Mouse (Mus musculus) cerebellum, adult 2 months (tissue): ENCODE measurements around the gene Parva.

Experiments
- CTCF ChIP-seq: fragments of 200-500 bp; IDR thresholded peaks from 2 replicates; pipeline ENCODE4 v1.5.1; 2011; ENCODE audit warnings: low read depth, mild to moderate bottlenecking, control low read depth, low read length, moderate library complexity, borderline replicate concordance; ENCODE audit not compliant: insufficient read depth
- POLR2A ChIP-seq: fragments of 200-500 bp; IDR thresholded peaks from 2 replicates; pipeline ENCODE4 v1.6.1; 2011; ENCODE audit warnings: low read length, control low read depth, borderline replicate concordance; ENCODE audit not compliant: insufficient read depth

GRCm38 (mm10) chr7:112457373-112457772 lies 30.1 kb downstream of the Parva start:
- no peak for TF ChIP-seq POLR2A
- no peak for TF ChIP-seq CTCF
